Mouse (Mus musculus) C2C12 (cell line): ENCODE measurements around the gene Zfp638.

Experiments used
- CTCF ChIP-seq: IDR thresholded peaks from one replicate; pipeline ENCODE4 v1.5.1; 2011; ENCODE audit not compliant: control insufficient read depth, insufficient read depth, insufficient read length
- MAX ChIP-seq: IDR thresholded peaks from one replicate; pipeline ENCODE4 v1.6.1; 2011; ENCODE audit warnings: mild to moderate bottlenecking, control low read depth
- MYOD1 ChIP-seq: IDR thresholded peaks from one replicate; pipeline ENCODE4 v1.6.1; 2011; ENCODE audit warnings: low read depth; ENCODE audit not compliant: control insufficient read depth, insufficient read length
- MYOG ChIP-seq: IDR thresholded peaks from one replicate; pipeline ENCODE4 v1.6.1; 2011; ENCODE audit not compliant: control insufficient read depth, insufficient read length; ENCODE audit errors: extremely low read depth
- USF1 ChIP-seq: IDR thresholded peaks from one replicate; pipeline ENCODE4 v1.6.1; 2011; ENCODE audit warnings: low read depth, mild to moderate bottlenecking, control low read depth, moderate library complexity

DNA sequence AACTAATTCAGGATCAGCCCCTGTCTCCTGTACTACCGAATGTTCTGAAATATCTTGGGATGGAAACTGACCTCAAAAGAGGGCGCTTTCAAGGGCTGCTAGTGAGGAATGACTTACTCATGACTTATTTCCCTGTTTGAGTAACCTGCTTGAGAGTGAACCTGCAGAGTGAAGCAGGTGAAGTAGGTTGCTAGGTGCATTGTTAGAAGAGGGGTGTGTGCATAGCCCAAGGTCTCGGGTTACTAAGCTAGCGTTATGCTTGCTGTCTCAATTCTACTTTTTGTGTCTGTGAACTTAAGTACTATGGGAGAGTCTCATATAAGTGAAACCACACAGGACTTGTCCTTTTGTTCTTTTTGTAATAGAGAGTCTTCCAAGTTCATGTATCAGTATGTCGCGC, 26.8 kb upstream of the Zfp638 start:
- no peak for TF ChIP-seq CTCF
- no peak for TF ChIP-seq USF1
- no peak for TF ChIP-seq MYOG
- no peak for TF ChIP-seq MAX
- no peak for TF ChIP-seq MYOD1
